In genomic region chr15:80280646-80281045, GRCm38 (mm10) we compare ENCODE assay signal across 9 mouse cellular contexts. TPM values are rescaled to one million over a fixed set of nuclear protein-coding genes. Genes with fewer than 3 reads are reported as not detected.
DNase-seq lines count a peak whose midpoint lies in the region; ATAC-seq and TF ChIP-seq lines count a peak whose summit lies in the region.
"Had no signal": no experiment of that assay in that cellular context is flagged by ENCODE, and none has a peak within 500 bp of the region (broad histone marks: within the 10 kb centered on the region; RNA-seq: fewer than 3 reads in every experiment).

No protein-coding gene starts in this region.

- H3K9me3 ChIP-seq in forebrain, embryonic 14.5 days (replicated peaks; ENCODE audit: control insufficient read depth, low read length): no peaks in the 10 kb centered on the region
- H3K9me3 ChIP-seq in forebrain, embryonic 13.5 days (replicated peaks): no peaks in the 10 kb centered on the region
- H3K9me3 ChIP-seq in lung, postnatal 0 days (ENCODE audit: low read length): no peaks in the 10 kb centered on the region
- no peaks in the 10 kb centered on the region for H3K9me3 ChIP-seq in midbrain, embryonic 13.5 days

- no peaks in the 10 kb centered on the region for H3K4me1 ChIP-seq in forebrain, embryonic 14.5 days (ENCODE audit: control insufficient read depth, insufficient read depth, low read length)
- peaks cover 4% of the 10 kb centered on the region; the same call in 1 of the 2 replicates for H3K4me1 ChIP-seq in forebrain, embryonic 13.5 days
- no peaks in the 10 kb centered on the region for H3K4me1 ChIP-seq in lung, postnatal 0 days (ENCODE audit: insufficient read depth, low read depth, low read length)
- peaks cover 9% of the 10 kb centered on the region; the same call in 1 of the 2 replicates for H3K4me1 ChIP-seq in midbrain, embryonic 13.5 days (replicated peaks)

- no peak for TF ChIP-seq EP300 in lung, postnatal 0 days (IDR thresholded peaks at IDR 0.05)

- H3K4me2 ChIP-seq in forebrain, embryonic 14.5 days (ENCODE audit: low read length): no peak overlapping the region
- no peak overlapping the region for H3K4me2 ChIP-seq in forebrain, embryonic 13.5 days
- no peak overlapping the region for H3K4me2 ChIP-seq in lung, postnatal 0 days (replicated peaks; ENCODE audit: low read depth, low read length)
- no peak overlapping the region for H3K4me2 ChIP-seq in midbrain, embryonic 13.5 days (replicated peaks)

- ATAC-seq in forebrain, embryonic 14.5 days: peak; percentile 20; the same call in 1 of the 2 replicates
- no peak for ATAC-seq in forebrain, embryonic 13.5 days
- no peak for ATAC-seq in lung, postnatal 0 days
- peak; percentile 18; the same call in 1 of the 2 replicates for ATAC-seq in midbrain, embryonic 13.5 days

- peak; percentile 60 for DNase-seq in forebrain, embryonic 14.5 days (ENCODE audit: low spot score)
- DNase-seq in lung, postnatal 0 days (ENCODE audit: low spot score): no peak
- DNase-seq in lung, adult 18-20 months: no peak
- DNase-seq in brain, adult 2 months (ENCODE audit: low read depth, low spot score): peak; percentile 61
- DNase-seq in urinary bladder, adult 2 months (ENCODE audit: low spot score): no peak
- DNase-seq in gastrocnemius, postnatal 25 days: no peak

- H3K4me3 ChIP-seq in forebrain, embryonic 14.5 days (ENCODE audit: low read depth, low read length): no peak overlapping the region
- H3K4me3 ChIP-seq in forebrain, embryonic 13.5 days: no peak overlapping the region
- H3K4me3 ChIP-seq in lung, postnatal 0 days (ENCODE audit: low read depth, low read length): no peak overlapping the region
- H3K4me3 ChIP-seq in midbrain, embryonic 13.5 days (replicated peaks): no peak overlapping the region

- WGBS in forebrain, embryonic 14.5 days: 16% methylated on average over 6 of the region's 6 CpGs
- WGBS in forebrain, embryonic 13.5 days: 16% methylated on average over 6 of the region's 6 CpGs
- 28% methylated on average over 6 of the region's 6 CpGs for whole genome bisulfite sequencing in lung, postnatal 0 days
- 17% methylated on average over 6 of the region's 6 CpGs for WGBS in midbrain, embryonic 13.5 days

- no peaks in the 10 kb centered on the region for H3K36me3 ChIP-seq in forebrain, embryonic 14.5 days (ENCODE audit: control insufficient read depth, insufficient read depth, low read length)
- no peaks in the 10 kb centered on the region for H3K36me3 ChIP-seq in forebrain, embryonic 13.5 days (ENCODE audit: poor library complexity, severe bottlenecking)
- H3K36me3 ChIP-seq in lung, postnatal 0 days (ENCODE audit: insufficient read depth, low read length): no peaks in the 10 kb centered on the region
- H3K36me3 ChIP-seq in midbrain, embryonic 13.5 days: no peaks in the 10 kb centered on the region

- H3K9ac ChIP-seq in forebrain, embryonic 14.5 days (ENCODE audit: low read length): no peak overlapping the region
- H3K9ac ChIP-seq in forebrain, embryonic 13.5 days: no peak overlapping the region
- H3K9ac ChIP-seq in lung, postnatal 0 days (replicated peaks; ENCODE audit: low read depth): no peak overlapping the region
- no peak overlapping the region for H3K9ac ChIP-seq in midbrain, embryonic 13.5 days (replicated peaks)

- H3K27ac ChIP-seq in forebrain, embryonic 14.5 days (ENCODE audit: low read depth, low read length): no peak overlapping the region
- H3K27ac ChIP-seq in forebrain, embryonic 13.5 days: no peak overlapping the region
- no peak overlapping the region for H3K27ac ChIP-seq in lung, postnatal 0 days (ENCODE audit: low read length)
- H3K27ac ChIP-seq in midbrain, embryonic 13.5 days: no peak overlapping the region

- H3K27me3 ChIP-seq in forebrain, embryonic 14.5 days (replicated peaks; ENCODE audit: control insufficient read depth, insufficient read depth, low read length): peaks cover 11% of the 10 kb centered on the region
- H3K27me3 ChIP-seq in forebrain, embryonic 13.5 days: peaks cover 45% of the 10 kb centered on the region
- peaks cover 1% of the 10 kb centered on the region; the same call in 1 of the 2 replicates for H3K27me3 ChIP-seq in lung, postnatal 0 days (replicated peaks; ENCODE audit: insufficient read depth, low read length)
- H3K27me3 ChIP-seq in midbrain, embryonic 13.5 days: peaks cover 45% of the 10 kb centered on the region

- TF ChIP-seq CTCF in lung, postnatal 0 days (IDR thresholded peaks at IDR 0.05): peak; percentile 75

RNA-seq across cellular contexts. Expression of gene Cacna1i, which starts 6.4 kb away (rescaled TPM):
- 0.46 and 0.51 TPM in 2 replicates for polyA plus RNA-seq in forebrain, embryonic 14.5 days (2014; fragmentation: Nextera tagmentation; extraction: Ambion mirVana)
- polyA plus RNA-seq in forebrain, embryonic 13.5 days (2015; fragmentation: Nextera tagmentation; extraction: Ambion mirVana): 0.25 and 0.39 TPM in 2 replicates
- not detected in 2 replicates for polyA plus RNA-seq in lung, postnatal 0 days (2015; fragmentation: Nextera tagmentation; extraction: Ambion mirVana)
- polyA plus RNA-seq in midbrain, embryonic 13.5 days (2015; fragmentation: Nextera tagmentation; extraction: Ambion mirVana): 0.32 and 0.50 TPM in 2 replicates
- polyA plus RNA-seq in urinary bladder, adult 2 months (2012; rRNA removed): 0.01 and 0.03 TPM in 2 replicates
- under 1 TPM; 0.11 to 0.43 TPM for total RNA-seq in gastrocnemius, postnatal 25 days (2021)
- total RNA-seq: hematopoietic stem cell, adult 5-6 weeks had no signal

RNA-seq across cellular contexts. Expression of gene Rps19bp1, which starts 16.5 kb away (rescaled TPM):
- 71.1 and 78.0 TPM in 2 replicates for polyA plus RNA-seq in forebrain, embryonic 14.5 days (2014; fragmentation: Nextera tagmentation; extraction: Ambion mirVana)
- polyA plus RNA-seq in forebrain, embryonic 13.5 days (2015; fragmentation: Nextera tagmentation; extraction: Ambion mirVana): 62.0 and 63.8 TPM in 2 replicates
- polyA plus RNA-seq in lung, postnatal 0 days (2015; fragmentation: Nextera tagmentation; extraction: Ambion mirVana): 34.7 and 36.1 TPM in 2 replicates
- polyA plus RNA-seq in midbrain, embryonic 13.5 days (2015; fragmentation: Nextera tagmentation; extraction: Ambion mirVana): 72.9 and 77.8 TPM in 2 replicates
- polyA plus RNA-seq in urinary bladder, adult 2 months (2012; rRNA removed): 27.1 and 30.9 TPM in 2 replicates
- 10 to 100 TPM in 1 of 2 experiments, 1 to 10 TPM in 1; 9.9 to 11.2 TPM for total RNA-seq in gastrocnemius, postnatal 25 days (2021)

RNA-seq across cellular contexts. Expression of gene Atf4, which starts 25.7 kb away (rescaled TPM):
- polyA plus RNA-seq in forebrain, embryonic 14.5 days (2014; fragmentation: Nextera tagmentation; extraction: Ambion mirVana): 133 and 140 TPM in 2 replicates
- polyA plus RNA-seq in forebrain, embryonic 13.5 days (2015; fragmentation: Nextera tagmentation; extraction: Ambion mirVana): 129 and 138 TPM in 2 replicates
- 113 and 115 TPM in 2 replicates for polyA plus RNA-seq in lung, postnatal 0 days (2015; fragmentation: Nextera tagmentation; extraction: Ambion mirVana)
- polyA plus RNA-seq in midbrain, embryonic 13.5 days (2015; fragmentation: Nextera tagmentation; extraction: Ambion mirVana): 133 and 134 TPM in 2 replicates
- polyA plus RNA-seq in urinary bladder, adult 2 months (2012; rRNA removed): 211 and 346 TPM in 2 replicates
- 100 to 1,000 TPM; 107 to 114 TPM for total RNA-seq in gastrocnemius, postnatal 25 days (2021)

RNA-seq across cellular contexts. Expression of gene AC140267.1, which starts 45.0 kb away (rescaled TPM):
- not detected in 2 replicates for polyA plus RNA-seq in forebrain, embryonic 14.5 days (2014; fragmentation: Nextera tagmentation; extraction: Ambion mirVana)
- 2.7 TPM in 1 of 2 replicates, not detected in the other for polyA plus RNA-seq in forebrain, embryonic 13.5 days (2015; fragmentation: Nextera tagmentation; extraction: Ambion mirVana)
- not detected in 2 replicates for polyA plus RNA-seq in lung, postnatal 0 days (2015; fragmentation: Nextera tagmentation; extraction: Ambion mirVana)
- polyA plus RNA-seq in midbrain, embryonic 13.5 days (2015; fragmentation: Nextera tagmentation; extraction: Ambion mirVana): not detected in 2 replicates
- not detected in 2 replicates for polyA plus RNA-seq in urinary bladder, adult 2 months (2012; rRNA removed)
- 1 to 10 TPM; 4.0 to 7.5 TPM for total RNA-seq in gastrocnemius, postnatal 25 days (2021)
- total RNA-seq: hematopoietic stem cell, adult 5-6 weeks had no signal

RNA-seq across cellular contexts. Expression of gene Mief1, which starts 46.8 kb away (rescaled TPM):
- polyA plus RNA-seq in forebrain, embryonic 14.5 days (2014; fragmentation: Nextera tagmentation; extraction: Ambion mirVana): 28.3 and 37.0 TPM in 2 replicates
- 39.6 and 40.3 TPM in 2 replicates for polyA plus RNA-seq in forebrain, embryonic 13.5 days (2015; fragmentation: Nextera tagmentation; extraction: Ambion mirVana)
- 13.2 and 13.7 TPM in 2 replicates for polyA plus RNA-seq in lung, postnatal 0 days (2015; fragmentation: Nextera tagmentation; extraction: Ambion mirVana)
- 42.2 and 43.8 TPM in 2 replicates for polyA plus RNA-seq in midbrain, embryonic 13.5 days (2015; fragmentation: Nextera tagmentation; extraction: Ambion mirVana)
- 10.6 and 15.1 TPM in 2 replicates for polyA plus RNA-seq in urinary bladder, adult 2 months (2012; rRNA removed)
- 10 to 100 TPM; 19.5 to 23.2 TPM for total RNA-seq in gastrocnemius, postnatal 25 days (2021)

Comparison
In these comparisons a context has a peak if more than half of its experiments do, and no peak if none do; other contexts are left out.
1. ATAC-seq: peak in forebrain, embryonic 14.5 days (single experiment) and midbrain, embryonic 13.5 days (single experiment); none in forebrain, embryonic 13.5 days (single experiment) and lung, postnatal 0 days (single experiment).
2. DNase-seq: peak in forebrain, embryonic 14.5 days (single experiment) and brain, adult 2 months (single experiment); none in lung, postnatal 0 days (single experiment), lung, adult 18-20 months (0 of 2), urinary bladder, adult 2 months (single experiment) and gastrocnemius, postnatal 25 days (single experiment).